Mouse (Mus musculus): Measurements from ENCODE around the gene Dpp4. TPM values are rescaled to one million over a fixed set of nuclear protein-coding genes. Genes with fewer than 3 reads are reported as not detected.

Dpp4 gene
- polyA plus RNA-seq, 1 experiment from 2014 or later, result 14.5 TPM

- ATAC-seq (ENCODE audit: insufficient number of reproducible peaks, low FRiP score, low TSS enrichment, low read depth), result no peak
- no peak overlapping the region for H3K4me2 ChIP-seq
- 9% methylated on average over 1 of the region's 1 CpGs for WGBS
These were observed 65.3 kb downstream of the Dpp4 start for GRCm38 (mm10) chr2:62346771-62347170.

GRCm38 (mm10) chr2:62344367-62344766, 67.7 kb downstream of the Dpp4 start:
- no peak overlapping the region for H3K9ac ChIP-seq
- no peaks in the 10 kb centered on the region for H3K36me3 ChIP-seq
- H3K4me3 ChIP-seq, result no peak overlapping the region
- no peak for ATAC-seq (ENCODE audit: insufficient number of reproducible peaks, low FRiP score, low TSS enrichment, low read depth)
- no peaks in the 10 kb centered on the region for H3K9me3 ChIP-seq
- no peak overlapping the region for H3K27ac ChIP-seq
- no peaks in the 10 kb centered on the region for H3K4me1 ChIP-seq
- no peak overlapping the region for H3K4me2 ChIP-seq
- WGBS, result 45% methylated on average over 6 of the region's 6 CpGs
- H3K27me3 ChIP-seq, result no peaks in the 10 kb centered on the region

More at GRCm38 (mm10) chr2:62346771-62347170, 65.3 kb downstream of the Dpp4 start:
- Histone ChIP-seq H3K27ac (no peak overlapping the region), H3K4me1 (no peaks in the 10 kb centered on the region), H3K9ac (no peak overlapping the region), H3K4me3 (no peak overlapping the region), H3K36me3 (no peaks in the 10 kb centered on the region), H3K9me3 (no peaks in the 10 kb centered on the region), H3K27me3 (no peaks in the 10 kb centered on the region)

- Histone ChIP-seq H3K4me3 (no peak overlapping the region), H3K36me3 (no peaks in the 10 kb centered on the region), H3K9me3 (no peaks in the 10 kb centered on the region), H3K4me1 (no peaks in the 10 kb centered on the region), H3K4me2 (no peak overlapping the region), H3K27me3 (no peaks in the 10 kb centered on the region), H3K27ac (no peak overlapping the region), H3K9ac (no peak overlapping the region)
- 46% methylated on average over 14 of the region's 14 CpGs for WGBS
- no peak for ATAC-seq (ENCODE audit: insufficient number of reproducible peaks, low FRiP score, low TSS enrichment, low read depth)
These were observed 70.3 kb downstream of the Dpp4 start for GRCm38 (mm10) chr2:62341734-62342128.

GRCm38 (mm10) chr2:62341061-62341733, 70.8 kb downstream of the Dpp4 start:
- no peak for ATAC-seq (ENCODE audit: insufficient number of reproducible peaks, low FRiP score, low TSS enrichment, low read depth)
- Histone ChIP-seq H3K27ac (no peak overlapping the region), H3K9me3 (no peaks in the 10 kb centered on the region), H3K4me2 (no peak overlapping the region), H3K4me1 (no peaks in the 10 kb centered on the region), H3K4me3 (no peak overlapping the region), H3K9ac (no peak overlapping the region), H3K27me3 (no peaks in the 10 kb centered on the region), H3K36me3 (no peaks in the 10 kb centered on the region)
- 75% methylated on average over 3 of the region's 3 CpGs for WGBS

GRCm38 (mm10) chr2:62339222-62339944, 72.6 kb downstream of the Dpp4 start:
- no peaks in the 10 kb centered on the region for H3K27me3 ChIP-seq
- H3K4me2 ChIP-seq, result no peak overlapping the region
- H3K9me3 ChIP-seq, result no peaks in the 10 kb centered on the region
- no peak overlapping the region for H3K27ac ChIP-seq
- 68% methylated on average over 4 of the region's 4 CpGs for WGBS
- H3K9ac ChIP-seq, result no peak overlapping the region
- no peak overlapping the region for H3K4me3 ChIP-seq
- no peaks in the 10 kb centered on the region for H3K4me1 ChIP-seq
- no peak for ATAC-seq (ENCODE audit: insufficient number of reproducible peaks, low FRiP score, low TSS enrichment, low read depth)
- H3K36me3 ChIP-seq, result no peaks in the 10 kb centered on the region

GRCm38 (mm10) chr2:62337086-62337485, 74.9 kb downstream of the Dpp4 start:
- no peaks in the 10 kb centered on the region for H3K9me3 ChIP-seq
- H3K9ac ChIP-seq, result no peak overlapping the region
- H3K27ac ChIP-seq, result no peak overlapping the region
- WGBS, result 83% methylated on average over 7 of the region's 7 CpGs
- no peaks in the 10 kb centered on the region for H3K27me3 ChIP-seq
- H3K4me2 ChIP-seq, result no peak overlapping the region
- no peaks in the 10 kb centered on the region for H3K36me3 ChIP-seq
- H3K4me3 ChIP-seq, result no peak overlapping the region
- 0 out of 2 replicates have a peak, but pooled peaks cover 3% of the 10 kb centered on the region for H3K4me1 ChIP-seq
- no peak for ATAC-seq (ENCODE audit: insufficient number of reproducible peaks, low FRiP score, low TSS enrichment, low read depth)

- Histone ChIP-seq H3K27ac (no peak overlapping the region), H3K36me3 (no peaks in the 10 kb centered on the region), H3K4me1 (0 out of 2 replicates have a peak, but pooled peaks cover 3% of the 10 kb centered on the region), H3K4me2 (no peak overlapping the region), H3K9me3 (no peaks in the 10 kb centered on the region), H3K9ac (no peak overlapping the region), H3K27me3 (no peaks in the 10 kb centered on the region), H3K4me3 (no peak overlapping the region)
- no peak for ATAC-seq (ENCODE audit: insufficient number of reproducible peaks, low FRiP score, low TSS enrichment, low read depth)
- 90% methylated on average over 4 of the region's 4 CpGs for WGBS
These were observed 77.4 kb downstream of the Dpp4 start for GRCm38 (mm10) chr2:62334397-62335243.

GRCm38 (mm10) chr2:62332465-62332864, 79.6 kb downstream of the Dpp4 start:
- no peak overlapping the region for H3K4me3 ChIP-seq
- 59% methylated on average over 8 of the region's 8 CpGs for WGBS
- H3K4me1 ChIP-seq, result 0 out of 2 replicates have a peak, but pooled peaks cover 3% of the 10 kb centered on the region
- H3K36me3 ChIP-seq, result no peaks in the 10 kb centered on the region
- H3K27ac ChIP-seq, result no peak overlapping the region
- no peak overlapping the region for H3K4me2 ChIP-seq
- H3K9ac ChIP-seq, result no peak overlapping the region
- no peak for ATAC-seq (ENCODE audit: insufficient number of reproducible peaks, low FRiP score, low TSS enrichment, low read depth)
- no peaks in the 10 kb centered on the region for H3K27me3 ChIP-seq
- H3K9me3 ChIP-seq, result no peaks in the 10 kb centered on the region

GRCm38 (mm10) chr2:62331913-62332312, 80.1 kb downstream of the Dpp4 start:
- Histone ChIP-seq H3K9me3 (no peaks in the 10 kb centered on the region), H3K4me3 (no peak overlapping the region), H3K4me2 (no peak overlapping the region), H3K9ac (no peak overlapping the region), H3K27me3 (no peaks in the 10 kb centered on the region), H3K27ac (no peak overlapping the region), H3K36me3 (no peaks in the 10 kb centered on the region), H3K4me1 (0 out of 2 replicates have a peak, but pooled peaks cover 3% of the 10 kb centered on the region)
- no peak for ATAC-seq (ENCODE audit: insufficient number of reproducible peaks, low FRiP score, low TSS enrichment, low read depth)
- WGBS, result 42% methylated on average over 4 of the region's 4 CpGs

GRCm38 (mm10) chr2:62325388-62325787, 86.6 kb downstream of the Dpp4 start:
- Histone ChIP-seq H3K9me3 (no peaks in the 10 kb centered on the region), H3K27me3 (no peaks in the 10 kb centered on the region), H3K4me3 (no peak overlapping the region), H3K36me3 (no peaks in the 10 kb centered on the region), H3K4me1 (no peaks in the 10 kb centered on the region), H3K27ac (no peak overlapping the region), H3K9ac (no peak overlapping the region), H3K4me2 (no peak overlapping the region)
- no peak for ATAC-seq (ENCODE audit: insufficient number of reproducible peaks, low FRiP score, low TSS enrichment, low read depth)
- 78% methylated on average over 2 of the region's 2 CpGs for WGBS

- Histone ChIP-seq H3K9me3 (no peaks in the 10 kb centered on the region), H3K4me2 (no peak overlapping the region), H3K4me1 (no peaks in the 10 kb centered on the region), H3K27me3 (no peaks in the 10 kb centered on the region), H3K36me3 (no peaks in the 10 kb centered on the region), H3K9ac (no peak overlapping the region), H3K27ac (no peak overlapping the region), H3K4me3 (no peak overlapping the region)
- ATAC-seq (ENCODE audit: insufficient number of reproducible peaks, low FRiP score, low TSS enrichment, low read depth), result no peak
- WGBS, result 76% methylated on average over 9 of the region's 9 CpGs
These were observed 88.9 kb downstream of the Dpp4 start for GRCm38 (mm10) chr2:62323078-62323637.
